Mouse (Mus musculus): ENCODE measurements around the gene C1d. TPM values are rescaled to one million over a fixed set of nuclear protein-coding genes. Genes with fewer than 3 reads are reported as not detected.

Gene C1d
- polyA plus RNA-seq, 1 experiment, result 2.4 TPM

DNA sequence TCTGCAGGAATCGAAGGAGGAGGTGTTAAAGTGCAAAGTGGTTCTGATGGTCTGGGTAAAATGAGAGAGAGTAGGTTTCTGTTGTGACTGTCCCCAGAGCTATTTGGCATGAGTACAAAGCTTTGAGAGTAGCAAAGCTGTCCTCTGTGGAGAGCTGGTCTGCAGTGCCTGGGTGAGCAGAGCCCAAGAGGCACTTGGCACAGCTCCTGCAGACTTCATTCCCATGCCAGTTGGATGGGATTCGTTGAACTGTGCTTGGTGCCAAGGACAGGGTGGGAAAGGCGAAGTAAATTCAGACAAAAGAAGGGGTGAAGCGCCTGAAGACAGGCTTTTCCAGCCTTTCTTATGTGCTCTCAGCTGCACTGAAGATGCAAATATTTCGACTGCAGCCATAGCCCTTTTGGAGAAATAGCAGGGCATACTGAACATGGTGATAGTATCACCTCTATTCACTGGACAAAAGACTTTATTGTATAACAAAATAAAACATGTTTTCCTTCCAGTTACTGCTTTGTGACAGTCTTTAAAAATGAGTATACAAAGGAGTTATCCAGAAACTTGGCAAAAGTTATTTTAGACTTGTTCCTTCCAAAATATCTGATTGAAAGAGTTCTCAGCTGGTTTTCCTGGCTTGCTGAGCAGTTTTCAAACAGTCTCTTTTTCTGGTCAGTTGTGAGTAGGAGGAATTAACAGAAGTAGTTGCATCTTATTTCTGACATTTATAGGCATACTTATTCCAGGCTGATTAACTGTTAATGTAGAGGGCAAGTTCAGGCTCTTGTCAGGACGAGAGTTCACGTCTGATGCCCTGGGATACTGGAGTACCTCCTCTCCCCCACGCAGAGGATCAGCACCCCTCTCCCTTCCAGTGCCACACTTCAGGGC is 48.9 kb downstream of the C1d start:
- TF ChIP-seq GATA1 (IDR thresholded peaks at IDR 0.05; ENCODE audit: low read length), result no peak

DNA sequence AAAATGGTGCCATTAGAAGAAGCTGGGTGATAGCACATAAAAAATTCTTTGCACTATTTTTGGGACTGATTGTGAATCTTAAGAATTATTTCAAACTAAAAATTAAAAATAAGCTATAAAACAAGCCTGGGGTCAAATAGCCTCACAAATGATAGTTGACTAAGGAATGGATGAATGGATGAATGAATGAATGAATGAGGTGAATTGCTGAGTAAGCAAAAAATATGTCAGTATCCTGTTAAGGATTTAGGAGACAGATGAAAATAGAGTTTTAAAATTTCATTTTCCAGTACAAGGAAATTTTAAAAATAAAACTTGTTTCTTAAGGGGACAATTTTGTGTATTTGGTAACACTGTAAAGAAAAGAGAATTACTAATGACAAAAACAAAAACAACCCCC is 50.1 kb downstream of the C1d start:
- no peak for TF ChIP-seq GATA1 (IDR thresholded peaks at IDR 0.05; ENCODE audit: low read length)

Other genes starting within 250 kb of the C1d start
- gene Cnrip1, start 206.0 kb upstream of the C1d start, polyA plus RNA-seq (2012), result not detected in 2 replicates
- gene Plek, start 205.2 kb upstream of the C1d start, polyA plus RNA-seq (2012), result 1.0 and 1.4 TPM in 2 replicates
- 28.6 and 43.0 TPM in 2 replicates for gene Ppp3r1, start 98.3 kb upstream of the C1d start, polyA plus RNA-seq (2012)
- gene Wdr92, start 75.5 kb upstream of the C1d start, polyA plus RNA-seq (2012), result 1.3 and 5.3 TPM in 2 replicates
- gene Pno1, start 46.0 kb upstream of the C1d start, polyA plus RNA-seq (2012), result 38.7 and 67.6 TPM in 2 replicates